Mouse (Mus musculus): Measurements from ENCODE around the gene Dlst. TPM values are rescaled to one million over a fixed set of nuclear protein-coding genes. Genes with fewer than 3 reads are reported as not detected.

Dlst gene
- polyA plus RNA-seq, 1 experiment: 88.7 TPM

GRCm38 (mm10) chr12:85158801-85159200, 48.2 kb downstream of the Dlst start:
- DNase-seq: no peak
- H3K4me1 ChIP-seq (ENCODE audit: control insufficient read depth, insufficient read depth, low read length): no peaks in the 10 kb centered on the region
- TF ChIP-seq CTCF (IDR thresholded peaks at IDR 0.05; ENCODE audit: insufficient read depth, low read length) (no peak), POLR2A (IDR thresholded peaks at IDR 0.05; ENCODE audit: borderline replicate concordance, extremely low read depth, low read depth, low read length) (no peak)
- 78% methylated on average over 8 of the region's 8 CpGs for WGBS
- no peak overlapping the region for H3K4me3 ChIP-seq (replicated peaks; ENCODE audit: extremely low read depth, low read depth, low read length)

DNA sequence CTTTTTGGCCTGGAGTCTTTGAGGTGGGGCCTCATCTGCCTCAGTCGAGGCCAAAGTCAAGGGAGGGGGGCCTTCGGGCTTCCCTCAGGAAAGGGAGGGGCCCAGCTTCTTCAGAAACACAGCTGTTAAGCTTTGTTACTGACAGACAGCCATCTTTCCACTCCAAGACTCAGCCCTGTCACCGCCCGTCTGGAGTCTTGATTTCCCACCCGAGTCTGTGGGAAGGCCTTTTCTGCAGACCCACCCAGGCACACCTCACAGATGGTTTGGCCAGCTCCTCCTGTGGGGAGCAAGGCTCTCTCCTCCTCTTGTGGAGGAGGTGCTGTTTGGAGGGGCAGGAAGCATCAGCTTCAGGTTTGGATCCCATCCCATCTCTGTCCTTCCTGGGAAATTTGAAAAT, 49.0 kb downstream of the Dlst start:
- Histone ChIP-seq H3K4me1 (ENCODE audit: control insufficient read depth, insufficient read depth, low read length) (no peaks in the 10 kb centered on the region), H3K4me3 (replicated peaks; ENCODE audit: extremely low read depth, low read depth, low read length) (no peak overlapping the region)
- 38% methylated on average over 5 of the region's 5 CpGs for WGBS
- TF ChIP-seq POLR2A (IDR thresholded peaks at IDR 0.05; ENCODE audit: borderline replicate concordance, extremely low read depth, low read depth, low read length) (no peak), CTCF (IDR thresholded peaks at IDR 0.05; ENCODE audit: insufficient read depth, low read length) (no peak)
- DNase-seq: no peak

- no peak overlapping the region for H3K4me3 ChIP-seq (replicated peaks; ENCODE audit: extremely low read depth, low read depth, low read length)
- TF ChIP-seq CTCF (IDR thresholded peaks at IDR 0.05; ENCODE audit: insufficient read depth, low read length) (no peak), POLR2A (IDR thresholded peaks at IDR 0.05; ENCODE audit: borderline replicate concordance, extremely low read depth, low read depth, low read length) (no peak)
- DNase-seq: no peak
- WGBS: 71% methylated on average over 5 of the region's 5 CpGs
- no peaks in the 10 kb centered on the region for H3K4me1 ChIP-seq (ENCODE audit: control insufficient read depth, insufficient read depth, low read length)
Observed at GRCm38 (mm10) chr12:85164996-85165395, 54.4 kb downstream of the Dlst start.

- 94% methylated on average over 9 of the region's 9 CpGs for WGBS
- no peak for DNase-seq
- no peak for TF ChIP-seq CTCF (IDR thresholded peaks at IDR 0.05; ENCODE audit: insufficient read depth, low read length)
- no peak for TF ChIP-seq POLR2A (IDR thresholded peaks at IDR 0.05; ENCODE audit: borderline replicate concordance, extremely low read depth, low read depth, low read length)
- H3K4me1 ChIP-seq (ENCODE audit: control insufficient read depth, insufficient read depth, low read length): no peaks in the 10 kb centered on the region
- no peak overlapping the region for H3K4me3 ChIP-seq (replicated peaks; ENCODE audit: extremely low read depth, low read depth, low read length)
Observed at GRCm38 (mm10) chr12:85166631-85167030, 56.0 kb downstream of the Dlst start.

- DNase-seq: peak; percentile 81
- Histone ChIP-seq H3K4me3 (replicated peaks; ENCODE audit: extremely low read depth, low read depth, low read length) (no peak overlapping the region), H3K4me1 (ENCODE audit: control insufficient read depth, insufficient read depth, low read length) (no peaks in the 10 kb centered on the region)
- TF ChIP-seq POLR2A (IDR thresholded peaks at IDR 0.05; ENCODE audit: borderline replicate concordance, extremely low read depth, low read depth, low read length): no peak
- peak; percentile 77 for TF ChIP-seq CTCF (IDR thresholded peaks at IDR 0.05; ENCODE audit: insufficient read depth, low read length)
- 26% methylated on average over 27 of the region's 27 CpGs for WGBS
Observed at GRCm38 (mm10) chr12:85169117-85169858, 58.7 kb downstream of the Dlst start.

- DNase-seq: no peak
- TF ChIP-seq POLR2A (IDR thresholded peaks at IDR 0.05; ENCODE audit: borderline replicate concordance, extremely low read depth, low read depth, low read length) (no peak), CTCF (IDR thresholded peaks at IDR 0.05; ENCODE audit: insufficient read depth, low read length) (no peak)
- H3K4me1 ChIP-seq (ENCODE audit: control insufficient read depth, insufficient read depth, low read length): no peaks in the 10 kb centered on the region
- WGBS: 59% methylated on average over 3 of the region's 3 CpGs
- no peak overlapping the region for H3K4me3 ChIP-seq (replicated peaks; ENCODE audit: extremely low read depth, low read depth, low read length)
Observed at GRCm38 (mm10) chr12:85169877-85170276, 59.2 kb downstream of the Dlst start.

- WGBS: 84% methylated on average over 11 of the region's 11 CpGs
Observed at GRCm38 (mm10) chr12:85170284-85170947, 59.8 kb downstream of the Dlst start.

DNA sequence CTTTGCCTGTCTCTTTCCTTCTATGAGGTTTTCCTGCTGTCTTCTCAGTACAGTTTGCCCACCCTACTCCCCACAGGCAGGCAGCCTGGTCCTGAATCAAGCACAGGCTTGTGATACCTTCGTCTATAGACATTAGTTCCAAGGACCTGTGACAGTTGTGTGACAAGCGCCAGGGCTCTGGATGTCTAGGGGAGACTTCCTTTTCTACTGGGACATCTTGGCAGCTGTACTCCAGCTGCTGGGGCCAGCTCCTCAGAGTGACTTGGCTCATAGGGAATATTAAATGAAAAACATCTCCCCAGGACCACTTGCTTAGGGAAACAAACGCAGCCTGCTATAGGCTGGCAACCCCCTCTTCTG, 60.3 kb downstream of the Dlst start:
- TF ChIP-seq CTCF (IDR thresholded peaks at IDR 0.05; ENCODE audit: insufficient read depth, low read length): no peak
- no peak for TF ChIP-seq POLR2A (IDR thresholded peaks at IDR 0.05; ENCODE audit: borderline replicate concordance, extremely low read depth, low read depth, low read length)
- H3K4me3 ChIP-seq (replicated peaks; ENCODE audit: extremely low read depth, low read depth, low read length): no peak overlapping the region
- no peak for DNase-seq
- H3K4me1 ChIP-seq (ENCODE audit: control insufficient read depth, insufficient read depth, low read length): no peaks in the 10 kb centered on the region
- WGBS: 71% methylated on average over 3 of the region's 3 CpGs

More at GRCm38 (mm10) chr12:85170284-85170947, 59.8 kb downstream of the Dlst start:
- no peak for TF ChIP-seq CTCF (IDR thresholded peaks at IDR 0.05; ENCODE audit: insufficient read depth, low read length)
- no peak for TF ChIP-seq POLR2A (IDR thresholded peaks at IDR 0.05; ENCODE audit: borderline replicate concordance, extremely low read depth, low read depth, low read length)
- no peak overlapping the region for H3K4me3 ChIP-seq (replicated peaks; ENCODE audit: extremely low read depth, low read depth, low read length)
- DNase-seq: no peak
- H3K4me1 ChIP-seq (ENCODE audit: control insufficient read depth, insufficient read depth, low read length): no peaks in the 10 kb centered on the region

DNA sequence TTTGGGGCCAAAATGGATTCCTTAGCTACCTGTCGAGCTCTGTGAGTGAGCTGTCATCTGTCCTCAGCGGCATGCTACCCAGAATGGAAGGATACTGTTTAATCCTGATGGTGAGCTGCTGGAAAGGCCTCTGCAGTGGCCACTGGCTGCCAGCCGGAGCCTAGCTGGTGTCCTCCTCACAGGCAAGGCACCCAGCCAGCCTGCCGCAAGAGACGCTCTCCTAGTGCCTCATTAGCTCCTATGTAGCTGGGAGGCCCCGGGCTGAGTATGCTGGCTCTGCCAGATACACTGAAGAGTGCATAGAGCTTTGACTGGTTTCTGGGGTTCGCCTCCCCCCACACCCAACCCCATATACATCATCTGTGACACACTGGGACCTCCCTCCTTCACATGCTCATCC, 63.4 kb downstream of the Dlst start:
- TF ChIP-seq CTCF (IDR thresholded peaks at IDR 0.05; ENCODE audit: insufficient read depth, low read length) (no peak), POLR2A (IDR thresholded peaks at IDR 0.05; ENCODE audit: borderline replicate concordance, extremely low read depth, low read depth, low read length) (no peak)
- Histone ChIP-seq H3K4me1 (ENCODE audit: control insufficient read depth, insufficient read depth, low read length) (peaks cover 6% of the 10 kb centered on the region; the same call in 1 of the 2 replicates), H3K4me3 (replicated peaks; ENCODE audit: extremely low read depth, low read depth, low read length) (no peak overlapping the region)
- 74% methylated on average over 7 of the region's 7 CpGs for WGBS
- DNase-seq: no peak
